Mouse (Mus musculus) intestine, postnatal 0 days (tissue): ENCODE data around the gene Rassf3. TPM values are rescaled to one million over a fixed set of nuclear protein-coding genes. Genes with fewer than 3 reads are reported as not detected.

Experiments
- ATAC-seq: fragments of 200-750 bp; cut with Nextera tagmentation; 2 replicates; pipeline ENCODE4 v1.8.0; 2017; ENCODE audit warnings: mild to moderate bottlenecking, moderate TSS enrichment, moderate library complexity
- H3K27ac ChIP-seq: fragments of 300-500 bp; sonication (generic); 2 replicates; pipeline ENCODE4 v1.5.1; 2014; ENCODE audit warnings: mild to moderate bottlenecking, low read depth, low read length, moderate library complexity
- H3K27me3 ChIP-seq: fragments of 300-500 bp; sonication (generic); replicated peaks from 2 replicates; pipeline ENCODE4 v1.6.1; 2014; ENCODE audit warnings: low read length, mixed read lengths; ENCODE audit not compliant: control insufficient read depth, insufficient read depth
- H3K36me3 ChIP-seq: fragments of 300-500 bp; sonication (generic); 2 replicates; pipeline ENCODE4 v1.6.1; 2014; ENCODE audit warnings: mild to moderate bottlenecking, moderate library complexity; ENCODE audit not compliant: control insufficient read depth, insufficient read depth
- H3K4me1 ChIP-seq: fragments of 300-500 bp; sonication (generic); replicated peaks from 2 replicates; pipeline ENCODE4 v1.6.1; 2014; ENCODE audit warnings: antibody characterized with exemption, low read length, mixed read lengths; ENCODE audit not compliant: control insufficient read depth, insufficient read depth
- H3K4me2 ChIP-seq: fragments of 300-500 bp; sonication (generic); replicated peaks from 2 replicates; pipeline ENCODE4 v1.6.1; 2014; ENCODE audit warnings: low read depth, mild to moderate bottlenecking, moderate library complexity
- H3K4me3 ChIP-seq: fragments of 300-500 bp; sonication (generic); 2 replicates; pipeline ENCODE4 v1.5.1; 2014; ENCODE audit warnings: low read depth, low read length
- H3K9ac ChIP-seq: fragments of 300-500 bp; sonication (generic); 2 replicates; pipeline ENCODE4 v1.6.1; 2014; ENCODE audit warnings: mild to moderate bottlenecking, low read depth, low read length
- H3K9me3 ChIP-seq: fragments of 300-500 bp; sonication (generic); 2 replicates; pipeline ENCODE4 v1.6.1; 2016; ENCODE audit warnings: mixed run types; ENCODE audit not compliant: control insufficient read depth
- CTCF ChIP-seq: sonication (generic); IDR thresholded peaks from 2 replicates; pipeline ENCODE4 v1.5.1; 2016; ENCODE audit warnings: low read depth, mild to moderate bottlenecking, control low read depth, antibody characterized with exemption, moderate library complexity
- WGBS: fragments of 180-500 bp; shearing (Covaris S2); extraction: QIAGEN DNeasy Blood & Tissue Kit; methylation state at CpG from one replicate; pipeline ENCODE4 v1.1.7; 2014; 5-methylcytosine and 5-hydroxymethylcytosine counted together
- polyA plus RNA-seq: library from polyadenylated mRNA; unstranded; fragments of >200 nt; fragmentation: Nextera tagmentation; extraction: Ambion mirVana; gene quantifications from 2 replicates; pipeline ENCODE4 v1.2.1, GENCODE M21; 2015

The Rassf3 gene
- polyA plus RNA-seq, 1 experiment from 2014 or later = 16.7 TPM

- ATAC-seq = peak; percentile 93
- WGBS = 36% methylated on average over 6 of the region's 6 CpGs
- Histone ChIP-seq H3K9ac (no peak overlapping the region), H3K36me3 (peaks cover 3% of the 10 kb centered on the region; the same call in 1 of the 2 replicates), H3K4me3 (no peak overlapping the region), H3K27me3 (no peaks in the 10 kb centered on the region), H3K4me1 (0 out of 2 replicates have a peak, but pooled peaks cover 9% of the 10 kb centered on the region), H3K9me3 (no peaks in the 10 kb centered on the region), H3K27ac (peak overlapping the region; percentile 73), H3K4me2 (no peak overlapping the region)
- TF ChIP-seq CTCF = no peak
These were observed 21.3 kb downstream of the Rassf3 start for GRCm38 (mm10) chr10:121454708-121455475.

GRCm38 (mm10) chr10:121454033-121454432, 22.1 kb downstream of the Rassf3 start:
- H3K4me1 ChIP-seq = 0 out of 2 replicates have a peak, but pooled peaks cover 9% of the 10 kb centered on the region
- H3K4me2 ChIP-seq = no peak overlapping the region
- whole genome bisulfite sequencing = 61% methylated on average over 8 of the region's 8 CpGs
- no peaks in the 10 kb centered on the region for H3K9me3 ChIP-seq
- H3K4me3 ChIP-seq = no peak overlapping the region
- peaks cover 3% of the 10 kb centered on the region; the same call in 1 of the 2 replicates for H3K36me3 ChIP-seq
- H3K9ac ChIP-seq = no peak overlapping the region
- no peak overlapping the region for H3K27ac ChIP-seq
- TF ChIP-seq CTCF = no peak
- no peaks in the 10 kb centered on the region for H3K27me3 ChIP-seq
- no peak for ATAC-seq

GRCm38 (mm10) chr10:121445808-121446207, 30.3 kb downstream of the Rassf3 start:
- H3K9ac ChIP-seq = no peak overlapping the region
- H3K27ac ChIP-seq = no peak overlapping the region
- H3K4me2 ChIP-seq = no peak overlapping the region
- 80% methylated on average over 8 of the region's 8 CpGs for WGBS
- H3K27me3 ChIP-seq = no peaks in the 10 kb centered on the region
- H3K4me1 ChIP-seq = peaks cover 2% of the 10 kb centered on the region; the same call in 1 of the 2 replicates
- H3K36me3 ChIP-seq = 0 out of 2 replicates have a peak, but pooled peaks cover 5% of the 10 kb centered on the region
- no peak overlapping the region for H3K4me3 ChIP-seq
- TF ChIP-seq CTCF = no peak
- ATAC-seq = no peak
- H3K9me3 ChIP-seq = no peaks in the 10 kb centered on the region

GRCm38 (mm10) chr10:121444198-121444597, 31.9 kb downstream of the Rassf3 start:
- no peak overlapping the region for H3K9ac ChIP-seq
- 85% methylated on average over 7 of the region's 7 CpGs for WGBS
- H3K4me2 ChIP-seq = no peak overlapping the region
- no peak for ATAC-seq
- no peak for TF ChIP-seq CTCF
- H3K36me3 ChIP-seq = 0 out of 2 replicates have a peak, but pooled peaks cover 5% of the 10 kb centered on the region
- no peaks in the 10 kb centered on the region for H3K9me3 ChIP-seq
- no peaks in the 10 kb centered on the region; the same call in 1 of the 2 replicates for H3K4me1 ChIP-seq
- no peak overlapping the region for H3K27ac ChIP-seq
- H3K27me3 ChIP-seq = no peaks in the 10 kb centered on the region
- no peak overlapping the region for H3K4me3 ChIP-seq

GRCm38 (mm10) chr10:121443791-121444190, 32.4 kb downstream of the Rassf3 start:
- H3K9me3 ChIP-seq = no peaks in the 10 kb centered on the region
- 86% methylated on average over 9 of the region's 9 CpGs for WGBS
- no peaks in the 10 kb centered on the region; the same call in 1 of the 2 replicates for H3K4me1 ChIP-seq
- no peaks in the 10 kb centered on the region for H3K27me3 ChIP-seq
- TF ChIP-seq CTCF = no peak
- H3K36me3 ChIP-seq = 0 out of 2 replicates have a peak, but pooled peaks cover 5% of the 10 kb centered on the region
- no peak overlapping the region for H3K4me2 ChIP-seq
- no peak overlapping the region for H3K27ac ChIP-seq
- H3K9ac ChIP-seq = no peak overlapping the region
- H3K4me3 ChIP-seq = no peak overlapping the region
- ATAC-seq = no peak

GRCm38 (mm10) chr10:121439310-121439731, 36.8 kb downstream of the Rassf3 start:
- 46% methylated on average over 12 of the region's 12 CpGs for WGBS
- H3K27ac ChIP-seq = no peak overlapping the region; the same call in 1 of the 2 replicates
- no peak for TF ChIP-seq CTCF
- H3K9me3 ChIP-seq = no peaks in the 10 kb centered on the region
- H3K4me3 ChIP-seq = no peak overlapping the region
- H3K27me3 ChIP-seq = no peaks in the 10 kb centered on the region
- no peak overlapping the region for H3K9ac ChIP-seq
- H3K4me1 ChIP-seq = peaks cover 3% of the 10 kb centered on the region; the same call in 1 of the 2 replicates
- no peak overlapping the region for H3K4me2 ChIP-seq
- peak; percentile 46; the same call in 1 of the 2 replicates for ATAC-seq
- no peaks in the 10 kb centered on the region for H3K36me3 ChIP-seq
